Mouse (Mus musculus) erythroblast, embryonic 14.5 days (primary cell): ENCODE results near the gene Far1.

Experiments used
- GATA1 ChIP-seq: IDR thresholded peaks from 2 replicates; pipeline ENCODE4 v1.6.1; 2012; ENCODE audit warnings: low read length, inconsistent platforms, mixed read lengths
- TAL1 ChIP-seq: IDR thresholded peaks from 3 replicates; pipeline ENCODE4 v1.6.1; 2012; ENCODE audit warnings: low read length, inconsistent platforms, mixed read lengths

- TF ChIP-seq GATA1 (no peak), TAL1 (no peak)
Observed at GRCm38 (mm10) chr7:113591557-113592354, 78.1 kb downstream of the Far1 start.
